Mouse (Mus musculus) cerebellum, postnatal 25 days (tissue): Measurements from ENCODE around the gene Psen2.

Experiments used
- DNase-seq, 2 experiments: peaks; one replicate each; pipeline ENCODE4 v3.0.0; 2021; ENCODE audit warnings: mixed read lengths in 2 of 2

Gene Psen2

GRCm38 (mm10) chr1:180263364-180263997 lies at the start of gene Psen2:
Gene Psen2, minus strand, starts transcription at chr1:180263438.
- peak in 1 of 2 experiments; percentile 27 for DNase-seq

DNA sequence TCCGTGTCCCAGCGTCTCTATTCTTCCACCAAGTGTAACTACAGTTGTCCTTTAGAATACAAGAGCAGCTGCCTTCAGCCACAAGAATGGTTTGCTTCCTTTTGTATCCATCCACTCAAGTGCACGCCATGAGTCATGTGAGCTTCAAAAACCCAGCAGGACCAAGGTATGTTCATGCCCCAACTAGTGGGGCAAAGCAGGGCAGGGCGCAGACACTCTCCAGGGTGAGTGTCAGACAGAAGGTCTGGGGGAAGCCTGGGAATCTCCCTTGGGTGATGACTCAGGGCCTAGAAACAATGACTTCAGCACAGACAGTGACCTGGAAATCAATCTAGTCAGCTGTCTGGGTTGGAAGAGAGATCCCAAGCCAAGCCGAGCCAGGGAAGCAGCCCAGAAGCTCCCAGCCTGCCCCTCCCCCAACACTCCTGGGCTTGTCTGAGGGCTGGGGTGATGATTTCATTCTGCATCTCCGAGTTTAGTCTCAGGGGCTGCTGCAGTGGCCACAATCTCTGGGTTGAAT lies 49.6 kb upstream of the Psen2 start:
- DNase-seq: peak; percentile 61 to 80

DNA sequence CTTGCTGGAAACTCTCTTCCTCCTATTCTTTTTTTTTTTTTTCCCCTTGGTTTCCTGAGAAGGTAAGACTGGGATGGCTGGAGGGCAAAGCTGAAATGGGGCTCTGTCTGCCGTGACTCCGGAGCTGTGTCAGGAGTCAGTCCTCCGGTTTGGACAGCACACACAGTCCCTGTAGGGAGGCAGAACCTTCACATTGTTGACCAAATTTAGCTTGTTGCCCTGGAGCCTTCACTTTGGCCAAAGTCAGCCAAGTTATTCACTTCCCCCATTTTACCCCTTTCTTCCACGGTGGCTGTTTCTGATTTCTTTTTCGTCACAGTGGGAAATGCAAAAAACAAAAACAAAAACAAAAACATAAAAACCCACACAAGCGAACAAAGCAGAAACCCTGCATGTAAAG lies 49.0 kb upstream of the Psen2 start:
- DNase-seq: no peak

DNA sequence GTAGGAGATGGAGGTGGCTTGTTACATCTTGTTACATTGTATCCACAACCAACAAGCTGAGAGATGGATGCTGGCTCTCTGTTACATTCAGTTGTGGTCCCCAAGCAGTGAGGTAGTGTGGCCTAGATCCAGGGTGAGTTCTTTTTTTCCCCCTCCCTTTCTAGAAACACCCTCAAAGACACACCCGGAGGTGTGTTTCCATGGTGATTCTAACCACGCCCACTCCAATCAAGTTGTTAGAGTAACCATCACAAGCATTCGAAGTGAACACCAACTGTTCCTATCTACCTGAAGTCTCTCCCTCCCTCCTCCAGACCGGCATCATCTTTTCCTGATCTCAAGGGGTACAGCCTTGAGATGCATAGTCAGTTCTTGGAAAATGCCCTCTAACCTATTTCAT lies 45.7 kb upstream of the Psen2 start:
- DNase-seq: no peak

GRCm38 (mm10) chr1:180307661-180308060 lies 44.4 kb upstream of the Psen2 start:
- DNase-seq: no peak

DNA sequence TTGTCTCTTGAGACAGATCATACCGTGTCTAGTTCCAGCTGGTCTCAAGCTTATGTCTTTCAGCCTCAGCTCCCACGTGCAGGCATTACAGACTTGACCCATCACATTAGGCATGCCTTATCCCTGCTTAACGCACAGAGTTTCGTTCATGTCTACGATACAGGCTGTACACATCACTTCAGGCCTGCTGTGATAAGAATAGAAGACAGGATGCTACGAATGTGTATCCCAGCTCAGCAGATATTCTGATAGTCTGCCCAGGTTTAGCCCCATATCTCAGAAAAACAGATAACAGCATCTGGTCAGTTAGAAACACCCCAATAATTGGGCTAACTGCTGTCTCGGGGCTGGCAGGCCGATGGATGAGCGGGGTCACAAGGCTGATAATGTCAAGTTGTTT lies 43.7 kb upstream of the Psen2 start:
- DNase-seq: no peak

DNA sequence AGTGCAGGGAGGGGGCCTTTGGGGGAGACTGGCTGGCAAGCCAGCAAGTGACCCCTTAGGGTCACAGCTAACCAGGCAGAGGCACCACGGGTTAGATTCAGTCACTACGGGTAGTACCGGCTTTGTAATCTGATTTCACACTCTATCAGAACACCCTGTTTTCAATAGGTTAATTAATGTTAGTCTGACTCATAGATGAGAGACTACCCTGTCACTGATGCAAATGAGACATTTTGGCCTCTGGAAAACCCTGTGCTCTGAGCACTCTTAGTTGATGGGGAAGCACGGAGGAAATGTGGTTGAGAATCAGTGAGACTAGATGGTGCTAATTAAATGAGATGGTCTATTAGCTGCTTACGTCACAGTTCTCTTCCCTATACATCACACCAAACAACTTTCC lies 40.4 kb upstream of the Psen2 start:
- DNase-seq: no peak

- no peak for DNase-seq
Observed at GRCm38 (mm10) chr1:180302253-180303120, 39.2 kb upstream of the Psen2 start.

- no peak for DNase-seq
Observed at GRCm38 (mm10) chr1:180300997-180301396, 37.8 kb upstream of the Psen2 start.

- no peak for DNase-seq
Observed at GRCm38 (mm10) chr1:180300292-180300691, 37.1 kb upstream of the Psen2 start.

DNA sequence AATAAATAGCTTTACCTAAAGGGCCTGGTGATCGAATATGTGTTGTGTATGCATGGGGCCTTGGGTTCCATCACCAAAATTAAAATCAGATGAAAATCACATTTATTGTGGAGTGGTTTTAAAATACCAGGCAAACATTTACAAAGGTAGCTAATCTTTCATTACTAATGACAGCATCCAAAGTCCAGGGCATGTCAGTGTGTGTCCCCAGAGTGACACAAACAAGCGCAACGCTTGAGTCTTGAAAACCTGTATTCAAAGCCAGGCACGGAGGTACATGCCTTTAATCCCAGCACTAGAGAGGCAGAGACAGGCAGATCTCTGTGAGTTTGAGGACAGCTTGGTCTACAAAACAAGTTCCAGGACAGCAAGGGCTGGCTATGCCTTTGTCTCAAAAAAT lies 36.5 kb upstream of the Psen2 start:
- no peak for DNase-seq

DNA sequence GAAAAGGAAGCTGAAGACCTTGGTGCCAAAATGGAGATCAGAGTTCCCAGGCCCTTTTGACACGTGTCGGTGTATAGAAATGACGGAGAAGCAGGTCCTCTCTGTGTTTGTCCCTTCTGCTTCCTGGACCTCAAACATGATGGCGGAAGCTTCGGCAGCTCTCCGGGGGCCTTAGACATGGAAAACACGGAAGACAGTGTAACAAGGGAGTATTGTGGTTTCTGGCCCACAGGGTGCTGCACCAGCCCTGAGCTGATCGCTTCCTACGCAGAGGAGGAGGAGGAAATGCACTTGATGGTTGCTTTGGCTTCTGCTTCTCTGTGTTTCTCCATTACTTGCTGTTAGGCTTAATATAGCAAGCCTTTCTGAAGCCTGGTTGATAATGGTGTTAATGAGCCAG lies 32.9 kb upstream of the Psen2 start:
- no peak for DNase-seq

- no peak for DNase-seq
Observed at GRCm38 (mm10) chr1:180290358-180290757, 27.1 kb upstream of the Psen2 start.

- DNase-seq: no peak
Observed at GRCm38 (mm10) chr1:180289788-180290187, 26.6 kb upstream of the Psen2 start.

- DNase-seq: no peak
Observed at GRCm38 (mm10) chr1:180288872-180289468, 25.7 kb upstream of the Psen2 start.

DNA sequence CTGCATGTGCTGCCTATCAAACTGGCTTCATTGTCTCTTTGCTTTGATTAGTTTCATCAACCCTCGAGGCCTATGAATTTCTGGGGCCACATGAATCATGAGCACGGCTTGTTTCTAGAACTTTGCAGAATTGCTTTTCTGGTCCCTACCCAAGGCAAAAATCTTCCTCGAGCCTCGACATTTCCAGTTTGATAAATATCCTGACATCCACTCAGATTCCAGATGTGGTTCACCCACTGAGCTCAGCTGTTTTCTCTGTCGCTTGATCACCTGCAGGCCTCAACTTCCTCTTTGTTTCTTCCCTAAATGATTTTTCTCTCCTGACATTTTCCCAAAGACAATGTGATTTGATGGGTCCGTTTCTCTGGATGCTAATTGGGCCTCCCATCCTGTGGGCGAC lies 25.0 kb upstream of the Psen2 start:
- no peak for DNase-seq

DNA sequence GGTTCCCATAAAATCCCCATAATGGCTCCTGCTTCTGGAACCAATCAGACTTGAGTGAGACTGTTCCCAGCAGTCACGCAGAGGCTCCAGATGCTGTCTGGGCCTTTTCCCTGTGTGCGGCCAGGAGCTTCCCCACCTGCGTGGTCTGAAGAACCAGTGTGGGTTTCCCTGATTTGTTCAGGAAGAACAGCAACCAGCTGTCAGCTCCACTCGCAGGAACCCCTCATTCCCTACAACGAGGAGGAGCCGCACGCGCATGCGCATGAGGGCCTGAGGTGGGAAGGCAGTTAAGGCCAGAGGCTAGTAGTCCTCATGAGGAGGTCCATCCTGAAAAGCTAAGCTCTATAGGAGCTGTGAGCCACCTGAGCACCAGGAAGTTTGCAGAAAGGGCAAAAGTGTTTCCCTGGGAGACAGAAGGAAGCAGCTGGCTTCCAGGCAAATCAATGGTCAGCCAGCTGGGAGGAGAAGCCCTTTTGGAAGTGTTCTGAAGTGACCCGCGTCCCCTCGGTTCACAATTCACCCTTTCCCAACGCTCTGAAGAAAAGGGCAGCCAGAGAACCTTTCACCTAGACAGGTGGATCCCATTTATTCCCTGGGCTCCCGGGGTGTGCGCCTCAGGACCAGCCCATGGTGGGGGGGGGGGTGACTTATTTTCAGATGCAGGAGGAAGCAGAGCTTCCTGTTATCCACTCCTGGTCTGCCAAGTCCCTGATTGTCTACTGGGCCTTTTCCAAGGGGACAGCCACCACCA lies 23.0 kb upstream of the Psen2 start:
- no peak for DNase-seq

GRCm38 (mm10) chr1:180283813-180284768 lies 20.9 kb upstream of the Psen2 start:
- no peak for DNase-seq

DNA sequence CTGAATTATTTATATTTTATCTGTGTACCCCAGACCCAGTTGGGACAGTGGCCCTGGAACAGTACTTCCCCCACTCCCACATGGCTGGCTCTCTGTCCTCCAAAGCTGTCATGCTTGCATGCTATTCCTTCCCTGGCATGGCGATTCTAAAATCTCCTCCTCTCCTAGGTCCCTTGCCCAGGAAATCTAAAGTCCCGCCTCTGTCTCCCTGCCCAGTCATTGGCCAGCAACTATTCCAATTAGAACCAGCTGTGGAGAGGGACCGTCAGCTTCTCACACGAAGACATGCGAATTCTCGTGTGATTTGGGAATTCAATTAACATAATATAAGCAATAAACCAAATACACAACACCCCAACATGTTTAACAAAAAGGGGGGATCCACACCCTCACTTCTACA lies 19.3 kb upstream of the Psen2 start:
- DNase-seq: no peak

DNA sequence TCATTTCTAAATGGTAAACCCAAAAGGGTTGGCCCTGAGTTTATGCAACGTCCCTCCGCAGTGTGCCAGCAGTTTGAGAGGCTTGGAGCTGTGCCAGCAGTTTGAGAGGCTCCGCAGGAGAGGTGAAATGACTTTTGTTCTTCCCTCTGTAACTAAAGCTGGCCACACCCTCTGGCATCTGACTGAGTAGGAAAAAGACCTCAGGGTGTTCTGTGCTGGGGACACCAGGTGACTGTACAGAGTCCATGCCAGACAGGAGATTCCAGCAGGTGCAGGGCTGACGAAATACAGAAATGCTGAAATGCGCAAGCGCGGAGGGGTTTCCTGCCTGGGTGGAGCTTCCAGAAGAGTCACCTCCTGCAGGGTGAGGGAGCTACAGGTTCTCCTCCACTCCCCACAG lies 16.4 kb upstream of the Psen2 start:
- DNase-seq: peak; percentile 69 to 74

DNA sequence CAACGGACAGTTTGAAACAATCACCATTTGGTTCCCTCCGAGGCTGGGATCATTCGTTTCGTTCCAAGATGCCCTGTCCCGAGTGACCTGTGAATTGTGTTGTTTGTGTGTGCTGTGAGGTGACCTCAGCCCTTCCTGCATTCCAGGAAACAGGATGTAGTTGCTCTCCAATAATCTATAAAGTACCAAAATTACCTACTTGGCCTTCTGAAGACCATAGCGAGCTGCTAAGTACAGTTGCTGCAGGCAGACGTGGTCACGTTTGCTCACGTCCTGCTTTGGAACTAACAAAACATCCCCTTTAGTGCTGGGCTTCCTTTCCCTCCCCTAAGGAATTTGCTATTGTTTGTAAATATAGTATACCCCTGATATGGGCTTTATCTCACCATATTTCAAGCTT lies 14.3 kb upstream of the Psen2 start:
- no peak for DNase-seq
